Mouse (Mus musculus) spleen, postnatal 10 days (tissue): ENCODE results near the gene Kpna7.
"Not testable (repeated sequence)": the region's sequence is repeated elsewhere in the genome, so short reads cannot be mapped to it uniquely, and the experiment has no call there.

Experiments
- DNase-seq, 2 experiments: peaks; one replicate each; pipeline ENCODE4 v3.0.0; 2021 to 2022; ENCODE audit warnings: low spot score in 2 of 2

Gene Kpna7

DNA sequence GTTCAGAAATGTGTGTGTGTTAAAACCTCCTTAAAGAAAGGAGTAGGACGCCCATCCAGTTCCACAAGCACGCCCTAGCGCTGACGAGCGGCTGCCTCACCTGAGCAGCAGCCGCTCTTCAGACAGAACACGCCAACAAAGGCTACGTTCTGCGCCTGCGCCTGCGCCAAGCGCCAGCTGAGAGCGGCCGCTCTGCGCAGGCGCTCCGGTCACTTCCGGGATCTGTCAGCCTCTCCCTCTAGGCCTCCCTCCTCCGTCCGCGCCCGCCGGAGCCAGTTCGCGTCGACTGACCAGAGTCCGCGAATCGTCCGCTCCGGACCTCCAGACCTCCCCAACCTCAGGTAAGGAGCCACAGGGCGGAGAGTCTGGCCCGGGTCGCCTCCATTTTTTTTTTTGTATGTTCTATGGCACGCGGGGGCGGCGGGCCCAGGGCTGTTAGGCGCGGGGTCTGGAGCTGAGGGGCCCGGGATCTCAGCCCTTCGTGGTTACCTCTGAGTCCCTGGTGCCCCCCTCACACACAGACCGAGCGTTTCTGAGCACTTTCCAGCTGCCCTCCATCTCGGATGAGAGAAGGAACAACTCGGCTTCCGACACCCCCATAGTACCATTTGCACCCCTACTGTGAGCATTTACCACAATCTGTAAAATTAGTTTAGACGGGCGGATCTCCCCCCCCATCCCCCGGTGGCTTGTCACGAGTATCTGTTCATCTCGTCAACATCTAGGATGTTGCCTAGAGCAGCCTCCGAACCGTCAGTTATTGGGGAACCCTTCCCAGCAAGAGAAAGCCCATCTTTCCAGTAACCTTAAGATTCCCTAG is at the start of gene Kpna7, which contains the start of gene Arpc1a:
Gene Kpna7 (minus strand): TSS at position 399 of the 820 bp plus-strand sequence.
Gene Arpc1a (plus strand): TSS at position 199 of the 820 bp plus-strand sequence.
- DNase-seq = peak; percentile 81 to 96

DNA sequence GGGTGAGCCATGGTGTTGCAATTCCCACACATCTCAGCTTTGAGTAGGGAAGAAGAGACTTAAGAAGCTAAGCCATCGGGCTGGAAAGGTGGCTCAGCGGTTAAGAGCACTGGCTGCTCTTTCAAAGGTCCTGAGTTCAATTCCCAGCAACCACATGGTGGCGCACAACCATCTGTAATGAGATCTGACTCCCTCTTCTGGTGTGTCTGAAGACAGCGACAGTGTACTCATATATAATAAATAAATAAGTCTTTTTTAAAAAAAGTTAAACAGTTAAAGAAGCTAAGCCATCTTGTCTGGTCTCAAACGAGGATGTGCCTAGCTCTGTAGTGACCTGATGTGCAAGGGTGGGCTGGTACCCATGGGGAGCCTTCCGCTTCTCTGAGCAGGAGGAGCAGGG is 49.4 kb upstream of the Kpna7 start:
- DNase-seq = not testable (repeated sequence)

DNA sequence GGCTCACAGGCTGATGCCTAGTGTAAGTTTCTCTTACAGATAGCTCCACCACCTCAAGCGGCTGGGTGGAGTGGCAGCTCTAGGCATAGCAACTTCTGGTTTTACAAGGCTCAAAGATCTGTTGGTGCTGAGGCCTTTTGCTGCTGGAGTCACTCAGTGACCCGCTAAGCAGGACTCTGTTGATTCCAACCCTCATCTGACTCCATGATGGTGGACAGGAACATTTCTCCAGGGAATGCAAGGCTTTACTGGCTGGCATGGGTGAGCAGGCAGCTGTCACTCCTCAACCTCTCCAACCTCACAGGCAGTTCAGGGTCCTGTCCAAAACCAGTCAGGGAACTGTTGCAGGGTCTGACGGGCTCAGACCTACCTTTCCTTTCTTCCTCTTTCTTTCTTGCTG is 47.2 kb upstream of the Kpna7 start:
- DNase-seq = no peak

DNA sequence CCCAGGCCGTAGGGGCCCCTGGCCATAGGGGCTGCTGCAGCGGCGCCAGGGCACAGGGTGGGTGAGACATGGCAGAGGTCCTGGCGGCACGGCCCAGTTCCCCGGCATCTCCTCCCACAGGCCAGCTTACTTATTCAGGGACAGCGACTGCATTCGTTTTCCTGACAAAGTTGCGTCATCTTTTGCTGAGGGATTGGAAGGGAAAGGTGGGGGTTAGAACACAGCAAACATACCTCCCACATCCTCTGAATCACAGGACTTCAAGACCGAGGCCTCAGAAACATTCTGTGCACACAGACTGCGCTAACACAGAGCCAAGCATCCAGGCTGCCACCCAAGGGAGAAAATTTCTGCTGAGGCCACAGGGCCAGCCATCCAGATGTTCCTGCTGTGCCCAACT is 46.4 kb upstream of the Kpna7 start:
- DNase-seq = no peak

DNA sequence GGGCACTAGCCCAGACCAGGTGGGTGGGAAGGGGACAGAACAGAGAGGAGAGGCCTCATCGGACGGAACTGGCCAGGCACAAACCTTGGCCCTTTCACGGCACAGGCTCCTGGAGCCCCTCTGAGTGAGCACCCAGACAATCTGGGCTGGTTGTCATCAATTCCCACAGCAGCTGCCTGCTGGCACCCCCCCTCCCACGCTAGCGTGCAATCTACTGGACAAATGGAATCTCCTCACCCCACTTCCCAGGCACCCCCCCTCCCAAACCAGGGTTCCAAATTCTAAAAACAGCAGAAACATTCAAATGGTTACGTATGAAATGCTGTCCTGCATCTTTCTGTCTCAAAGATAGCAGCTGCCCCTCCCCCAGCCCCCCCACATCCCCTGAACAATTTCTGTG is 45.9 kb upstream of the Kpna7 start:
- DNase-seq = not testable (repeated sequence)

DNA sequence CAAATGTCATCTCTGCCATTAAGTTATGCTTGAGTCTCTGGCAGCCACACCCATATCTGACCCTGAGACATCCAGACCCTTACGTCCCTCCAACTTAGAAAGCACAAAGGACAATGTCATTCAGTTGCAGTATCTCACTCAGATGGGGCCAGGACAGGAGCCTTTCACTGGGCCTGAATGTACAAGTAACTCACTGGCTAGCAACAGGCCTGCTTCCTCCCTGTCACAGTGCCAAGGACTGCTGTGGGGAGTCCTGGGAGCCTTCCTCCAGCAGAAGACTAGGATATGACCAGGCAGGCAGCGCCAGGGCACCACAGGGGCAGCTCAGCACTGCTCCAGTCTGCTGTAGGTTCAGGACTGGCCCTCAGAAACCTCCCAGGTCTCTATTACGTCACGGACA is 45.3 kb upstream of the Kpna7 start:
- DNase-seq = no peak

DNA sequence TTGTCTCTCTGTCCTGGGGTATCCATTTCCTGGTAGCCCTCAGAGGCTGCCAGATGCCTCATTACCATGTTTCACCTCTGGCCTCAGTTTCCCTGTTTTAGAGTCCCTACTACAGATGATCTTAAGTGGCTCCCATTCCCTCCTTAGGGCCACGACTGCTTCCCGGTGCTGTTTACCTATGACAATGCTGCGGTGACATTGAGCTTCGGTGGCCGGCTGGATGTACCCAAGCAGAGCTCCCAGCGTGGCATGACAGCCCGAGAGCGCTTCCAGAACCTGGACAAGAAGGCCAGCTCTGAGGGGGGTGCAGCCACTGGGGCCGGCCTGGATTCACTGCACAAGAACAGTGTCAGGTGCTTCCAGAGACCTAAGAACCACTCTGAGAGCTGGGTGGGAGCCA is 42.8 kb upstream of the Kpna7 start:
- DNase-seq = no peak

DNA sequence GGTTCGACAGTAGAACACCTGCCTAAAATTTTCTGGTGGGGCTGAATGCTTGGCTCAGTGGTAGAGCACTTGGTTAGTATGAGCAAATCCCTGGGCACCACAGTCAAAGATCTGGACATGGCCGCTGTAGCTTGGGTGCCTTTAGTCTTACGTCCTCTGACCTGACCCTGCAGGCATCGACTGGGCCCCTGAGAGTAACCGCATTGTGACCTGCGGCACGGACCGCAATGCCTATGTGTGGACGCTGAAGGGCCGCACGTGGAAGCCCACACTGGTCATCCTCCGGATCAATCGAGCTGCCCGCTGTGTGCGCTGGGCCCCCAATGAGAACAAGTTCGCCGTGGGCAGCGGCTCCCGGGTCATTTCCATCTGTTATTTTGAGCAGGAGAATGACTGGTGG is 39.6 kb upstream of the Kpna7 start:
- no peak for DNase-seq

DNA sequence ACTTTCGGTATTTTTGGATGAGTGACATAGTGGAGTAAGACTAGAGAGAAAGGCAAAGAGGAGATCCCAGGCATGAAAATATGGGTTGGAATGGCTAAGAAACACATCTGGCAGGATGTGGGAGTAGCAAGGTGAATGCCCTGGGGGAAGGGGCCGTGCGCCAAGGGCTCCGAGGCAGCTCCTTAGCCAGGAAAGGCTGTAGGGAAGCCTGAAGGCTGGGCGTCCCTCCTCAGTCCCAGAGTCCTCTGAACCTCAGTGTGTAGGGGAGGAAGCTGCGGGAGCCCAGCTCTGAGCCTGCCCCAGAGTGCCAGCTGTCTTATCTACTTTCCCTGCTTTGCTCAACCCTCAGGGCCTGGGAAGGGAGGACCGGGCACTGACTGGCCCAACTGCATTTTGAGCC is 37.1 kb upstream of the Kpna7 start:
- DNase-seq = no peak

DNA sequence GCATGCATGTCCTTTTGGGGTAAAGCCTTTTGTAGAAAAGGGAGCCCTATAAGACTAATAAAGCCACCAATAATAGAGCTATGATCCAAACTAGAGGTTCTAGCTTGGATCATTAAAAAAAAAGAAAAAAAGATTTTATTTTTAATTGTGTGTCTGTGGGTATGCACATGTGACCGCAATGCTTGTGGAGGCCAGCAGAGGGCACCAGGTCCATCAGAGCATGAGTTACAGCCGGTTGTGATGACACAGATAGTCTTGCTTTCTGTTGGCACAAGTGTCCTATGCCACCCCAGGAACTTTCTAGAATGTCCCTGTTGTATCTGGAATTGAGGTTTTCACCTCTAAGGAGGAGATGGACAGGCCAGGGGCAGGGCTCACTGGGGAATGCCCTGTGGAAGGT is 35.6 kb upstream of the Kpna7 start:
- DNase-seq = peak in 1 of 2 experiments; percentile 62

DNA sequence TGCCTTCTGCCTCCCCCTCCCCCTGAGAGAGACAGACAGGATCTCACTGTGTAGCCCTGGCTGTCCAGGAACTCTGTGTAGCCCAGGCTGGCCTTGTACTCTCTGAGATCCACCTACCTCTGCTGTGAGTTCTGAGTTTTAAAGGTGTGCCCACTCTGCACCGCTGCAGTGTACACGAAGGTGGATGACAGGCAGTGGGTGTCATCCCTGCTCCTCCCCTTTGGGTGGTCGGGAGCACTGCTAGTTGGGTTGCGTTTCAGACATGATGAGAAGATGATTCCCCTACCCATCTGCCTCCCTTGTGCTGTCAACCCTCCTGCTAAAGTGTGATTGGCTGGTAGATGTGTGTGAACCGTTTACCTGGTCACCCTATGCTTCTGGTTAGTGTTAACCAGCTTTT is 34.6 kb upstream of the Kpna7 start:
- DNase-seq = no peak

DNA sequence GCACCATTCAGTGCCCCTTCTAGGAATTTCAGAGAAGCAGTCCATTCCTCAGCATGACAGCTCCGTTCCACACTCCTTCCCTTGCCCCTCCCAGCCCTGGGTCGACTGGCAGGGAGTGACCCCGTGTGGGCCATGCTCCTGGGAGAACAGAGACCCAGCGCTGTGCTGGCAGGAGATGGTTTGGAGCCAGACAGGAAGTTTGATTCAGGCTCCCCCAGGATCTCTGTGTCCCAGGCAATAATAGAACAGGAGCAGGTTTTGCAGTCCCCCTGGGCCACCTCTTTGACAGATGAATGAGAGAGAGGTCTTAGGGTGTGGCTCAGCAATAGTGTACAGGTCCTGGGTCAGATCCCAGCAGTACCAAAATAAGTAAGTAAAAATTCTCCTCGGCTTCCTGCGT is 34.2 kb upstream of the Kpna7 start:
- DNase-seq = no peak

DNA sequence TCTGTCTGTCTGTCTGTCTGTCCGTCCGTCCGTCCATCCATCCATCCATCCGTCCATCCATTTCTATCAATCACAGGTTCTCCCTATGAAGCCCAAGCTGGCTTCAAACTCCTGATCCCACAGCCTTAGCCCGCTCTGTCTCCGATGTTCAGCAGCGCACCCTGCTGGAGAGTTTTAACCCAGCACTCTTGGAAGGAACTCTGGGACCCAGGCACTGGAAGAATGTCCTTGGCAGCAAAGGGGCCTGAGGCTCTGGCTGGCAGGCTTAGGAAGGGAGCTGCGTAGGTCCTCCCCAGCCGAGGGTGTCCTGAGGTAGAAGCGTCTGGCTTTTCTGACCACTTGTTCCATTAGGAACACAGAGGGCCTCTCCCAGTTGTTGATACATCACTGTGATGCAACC is 33.1 kb upstream of the Kpna7 start:
- peak; percentile 54 to 81 for DNase-seq

DNA sequence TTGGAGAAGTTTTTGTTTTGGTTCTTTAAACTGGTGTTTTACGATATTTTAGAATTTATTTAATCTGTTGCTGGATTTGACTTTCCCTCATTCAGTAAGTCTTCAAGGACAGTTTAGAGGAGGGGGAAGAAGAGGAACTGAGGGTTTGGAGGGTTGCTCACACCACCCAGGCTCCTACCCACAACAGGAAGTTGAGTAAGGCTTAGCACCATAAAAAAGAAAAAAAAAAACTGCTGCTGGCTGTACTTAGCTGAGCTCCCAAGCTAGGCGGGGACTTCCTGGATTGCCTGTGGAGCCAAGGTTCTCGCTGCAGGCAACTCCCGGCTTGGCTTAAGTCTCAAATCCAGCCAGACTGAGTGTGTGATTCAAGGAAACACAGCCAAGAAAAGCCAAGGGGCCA is 32.5 kb upstream of the Kpna7 start:
- DNase-seq = peak in 1 of 2 experiments; percentile 42

DNA sequence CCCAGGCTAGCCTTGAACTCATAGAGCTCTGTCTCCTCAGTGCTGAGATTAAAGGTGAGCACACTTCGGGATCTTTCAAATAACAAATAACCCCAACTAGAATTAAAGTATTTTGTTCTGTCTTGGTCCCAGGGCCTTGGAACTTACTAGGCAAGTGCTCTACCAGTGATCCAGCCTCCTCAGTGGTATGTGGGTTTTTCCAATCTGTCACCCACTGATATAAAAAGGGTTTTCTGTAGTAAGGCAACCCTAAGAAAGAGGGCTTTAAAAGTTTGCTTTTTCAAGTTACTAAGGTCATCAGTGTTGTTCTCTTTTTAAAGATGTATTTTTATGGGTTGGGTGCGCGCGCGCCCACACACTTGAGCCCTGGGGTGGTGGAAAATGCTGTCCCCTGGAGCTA is 31.9 kb upstream of the Kpna7 start:
- DNase-seq = no peak

DNA sequence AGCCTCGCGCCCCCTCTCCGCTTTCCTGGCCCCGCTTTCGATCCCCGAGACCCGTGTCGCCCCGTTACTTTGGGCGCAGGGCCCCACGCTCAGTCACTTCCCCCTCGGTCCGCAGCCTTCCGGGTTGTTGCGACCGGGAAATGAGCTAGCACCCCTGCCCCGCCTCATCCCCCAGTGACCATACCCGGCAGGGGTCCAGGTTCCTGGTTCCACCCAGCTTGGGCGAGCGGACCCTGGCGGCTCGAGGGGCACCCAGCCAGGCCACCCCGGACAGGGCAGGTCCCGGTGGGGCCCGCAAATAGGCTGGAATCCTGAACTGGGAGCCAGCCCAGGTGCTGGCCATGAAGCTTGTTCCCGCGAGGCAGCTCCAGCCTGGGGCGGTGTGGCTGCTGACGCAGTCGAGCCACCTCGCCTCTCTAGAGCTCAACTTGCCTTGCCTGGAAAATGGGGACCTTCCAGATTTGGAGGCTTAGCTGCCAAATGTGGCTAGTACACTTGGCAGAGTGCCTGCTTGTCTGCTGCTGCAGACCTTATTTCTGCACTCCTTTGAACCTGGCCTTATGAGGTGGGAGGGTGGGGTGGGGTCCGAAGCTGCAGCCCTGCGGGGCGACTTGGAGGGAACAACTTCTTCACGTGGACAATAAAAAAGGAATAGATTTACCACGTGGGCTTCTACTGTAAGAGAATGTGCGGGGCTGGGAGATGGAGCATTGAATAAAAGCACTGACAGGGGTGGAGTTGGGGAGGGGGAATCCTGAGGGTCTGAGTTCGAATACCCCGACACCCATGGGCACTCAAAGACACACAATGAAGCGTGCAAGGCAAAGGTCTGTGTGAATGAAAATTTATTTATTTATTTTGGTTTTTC is 31.0 kb upstream of the Kpna7 start:
- peak in 1 of 2 experiments; percentile 69 for DNase-seq

DNA sequence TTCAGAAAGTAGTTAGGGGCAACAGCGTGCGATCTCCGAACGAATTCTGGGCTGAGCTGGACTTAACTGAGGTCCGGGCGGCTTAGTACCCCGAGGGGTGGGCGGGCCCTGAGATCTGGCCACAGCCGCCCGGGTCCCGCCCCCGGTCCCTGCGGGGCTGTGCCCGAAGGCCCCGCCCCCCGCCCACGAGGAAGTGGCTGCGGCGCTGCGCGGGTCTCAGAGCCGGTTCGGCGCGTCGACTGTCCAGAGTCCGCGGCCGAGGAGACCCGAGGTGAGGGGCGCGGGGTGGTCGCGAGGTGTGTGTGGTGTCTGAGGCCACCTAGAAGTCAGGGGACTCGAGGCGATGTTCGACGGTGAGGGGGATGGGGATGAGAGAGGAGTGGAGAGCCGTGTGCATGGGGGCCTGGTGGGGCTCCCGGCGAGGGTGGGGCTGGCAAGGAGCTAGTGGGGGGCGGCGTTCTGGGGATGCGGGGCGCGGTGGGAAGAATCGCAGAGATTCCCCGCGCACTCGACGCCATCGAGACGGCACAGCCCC is 30.3 kb upstream of the Kpna7 start, which contains the start of gene Arpc1b:
Gene Arpc1b (plus strand): TSS at position 145 of the 535 bp plus-strand sequence.
- DNase-seq = peak; percentile 56 to 73

DNA sequence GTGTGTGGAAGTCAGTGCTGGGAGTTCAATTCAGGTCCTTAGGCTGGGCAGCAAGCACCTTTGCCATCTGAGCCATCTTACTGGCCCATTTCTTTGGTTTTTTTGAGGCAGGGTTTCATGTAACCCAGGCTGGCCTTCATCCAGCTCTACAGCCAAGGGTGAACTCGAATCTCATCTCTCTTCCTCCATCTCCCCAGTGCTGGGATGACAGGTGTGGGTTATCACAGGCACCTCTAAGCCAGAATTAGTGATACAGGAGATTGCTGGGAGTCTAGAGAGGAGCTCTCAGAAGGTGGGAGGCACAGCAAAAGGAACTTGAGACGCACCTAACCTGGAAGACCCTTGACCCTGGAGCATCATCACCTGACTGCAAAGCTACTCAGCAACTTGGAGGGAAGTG is 29.6 kb upstream of the Kpna7 start:
- no peak for DNase-seq

DNA sequence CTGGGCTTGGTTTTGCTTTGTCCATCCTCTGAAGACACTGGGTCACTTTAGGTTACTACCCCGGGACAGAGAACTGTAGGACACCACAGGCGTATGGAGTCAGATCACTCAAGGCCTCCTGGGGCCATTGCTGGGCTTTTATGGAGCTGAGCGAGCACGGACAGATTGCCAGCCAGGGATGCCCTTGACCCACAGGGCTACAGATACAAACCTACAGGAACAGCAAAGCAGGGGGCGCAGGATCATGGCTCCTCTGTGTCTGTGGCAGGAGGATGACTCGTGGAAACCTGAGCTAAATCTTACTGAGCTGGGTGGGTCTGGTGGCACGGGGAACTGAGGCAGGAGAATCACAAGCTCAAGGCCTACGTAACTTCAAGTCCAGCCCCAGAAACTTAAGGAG is 28.7 kb upstream of the Kpna7 start:
- DNase-seq = no peak

DNA sequence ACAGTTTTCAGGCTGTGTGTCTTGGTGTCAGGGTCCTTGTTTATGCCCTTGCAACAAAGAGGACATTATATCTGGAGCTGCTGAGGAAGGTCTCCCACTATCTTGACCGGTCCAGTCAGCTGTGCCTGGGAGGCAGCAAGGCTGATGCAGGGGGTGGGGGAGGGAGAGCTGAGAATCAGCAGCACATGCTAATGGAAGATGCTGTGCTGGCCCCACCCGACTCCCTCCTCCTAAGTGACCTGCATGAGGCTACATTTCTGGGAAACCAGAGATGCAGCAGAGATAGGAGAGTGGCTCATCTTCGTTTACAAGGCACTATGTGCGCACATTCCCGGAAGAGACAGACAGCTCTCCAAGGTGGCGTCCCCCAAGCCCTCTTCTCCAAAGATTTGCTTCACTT is 26.6 kb upstream of the Kpna7 start:
- no peak for DNase-seq

DNA sequence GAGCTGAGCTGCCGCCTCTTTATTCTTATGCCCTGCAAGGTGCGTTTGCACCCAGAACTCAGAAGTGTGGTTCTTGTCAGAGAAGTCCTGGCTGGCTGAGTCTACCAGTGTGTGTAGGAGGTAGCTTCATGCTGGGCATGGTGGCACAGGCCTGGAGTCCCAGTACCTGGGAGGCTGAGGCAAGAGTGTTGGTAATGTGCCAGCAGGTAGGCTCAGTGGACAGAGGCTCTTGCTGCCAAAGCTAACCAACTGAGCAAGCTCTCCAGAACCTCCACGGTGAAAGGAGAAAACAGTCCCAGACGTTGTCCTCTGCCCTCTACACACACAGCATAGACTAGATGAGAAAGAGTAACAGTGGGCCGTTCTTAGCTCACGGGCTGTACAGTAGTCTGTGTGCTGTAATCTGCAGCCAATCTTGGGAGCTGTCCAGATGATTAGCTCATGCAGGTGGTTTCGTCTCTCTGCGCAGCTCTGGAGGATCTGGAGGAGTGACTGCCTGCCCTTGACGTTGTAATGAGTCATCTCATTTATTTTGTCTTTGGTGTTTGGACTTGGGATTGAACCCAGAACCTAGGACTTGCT is 22.0 kb upstream of the Kpna7 start:
- no peak for DNase-seq

DNA sequence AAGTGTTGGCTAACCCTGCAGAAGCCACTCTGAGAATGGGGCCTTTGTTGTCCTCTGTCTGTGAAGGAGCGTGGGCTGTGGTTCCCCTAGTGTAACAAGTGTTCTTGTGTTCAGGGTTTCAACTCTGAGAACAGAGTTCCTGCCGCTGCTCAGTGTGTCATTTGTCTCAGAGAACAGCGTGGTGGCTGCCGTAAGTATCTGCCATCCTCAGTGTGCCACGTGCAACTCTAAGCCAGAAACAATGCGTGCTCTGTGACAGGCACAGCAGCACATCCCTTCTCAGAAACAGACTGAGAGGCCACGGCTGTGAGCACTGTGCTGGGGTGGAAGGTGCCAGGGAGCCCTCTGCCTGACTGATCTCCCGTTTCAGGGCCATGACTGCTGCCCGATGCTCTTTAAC is 20.5 kb upstream of the Kpna7 start:
- DNase-seq = no peak
